Mouse (Mus musculus) urinary bladder, postnatal 25 days (tissue): ENCODE measurements around the gene Vim.
A peak's percentile ranks its signal among the peaks of the same experiment; 100 is the strongest.
"Not testable (repeated sequence)": the region's sequence is repeated elsewhere in the genome, so short reads cannot be mapped to it uniquely, and the experiment has no call there.

Source experiments
- DNase-seq: peaks from one replicate; pipeline ENCODE4 v3.0.0; 2022; ENCODE audit warnings: low spot score

Gene Vim

DNA sequence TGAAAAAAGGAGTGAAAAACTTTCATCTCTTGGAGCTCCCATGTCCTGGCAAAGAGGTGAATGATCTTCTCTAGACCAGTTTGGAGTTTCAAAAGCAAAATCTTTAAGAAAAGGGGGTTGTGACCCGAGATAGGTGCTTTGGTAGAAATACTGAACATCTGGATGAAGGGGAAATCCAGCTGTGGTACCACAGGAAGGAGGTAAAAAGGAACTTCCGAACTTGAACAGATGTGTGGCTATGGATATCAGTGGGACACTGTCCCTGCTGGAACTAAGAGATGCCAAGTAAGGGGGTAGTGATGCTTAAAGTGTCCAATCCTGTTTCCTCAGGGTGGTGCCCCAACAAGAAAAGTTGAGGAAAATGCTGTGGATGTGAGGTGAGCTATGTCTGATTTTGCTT is 3.6 kb upstream of the Vim start:
- no peak for DNase-seq

DNA sequence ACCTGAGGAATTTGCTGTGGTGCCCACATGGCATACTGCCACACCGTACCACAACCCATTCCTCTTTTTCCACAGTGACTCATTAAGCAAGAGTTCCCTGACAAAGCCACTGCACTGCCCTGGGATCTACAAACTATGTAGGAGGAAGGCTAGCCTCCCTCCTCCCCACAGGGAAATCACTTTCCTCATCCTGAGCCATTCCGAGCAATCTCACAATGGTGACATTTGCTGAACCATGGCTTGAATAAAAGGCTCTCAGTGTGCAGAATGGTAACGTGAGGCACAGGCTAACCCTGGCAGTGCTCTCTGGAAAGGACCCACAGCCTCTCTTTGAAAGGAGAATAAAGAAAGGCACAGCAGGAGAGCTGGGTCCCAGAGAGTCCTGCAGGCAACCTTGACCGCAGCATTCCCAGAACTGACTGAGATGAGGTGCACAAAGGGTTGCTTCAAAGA is 1.6 kb upstream of the Vim start:
- DNase-seq: no peak

DNA sequence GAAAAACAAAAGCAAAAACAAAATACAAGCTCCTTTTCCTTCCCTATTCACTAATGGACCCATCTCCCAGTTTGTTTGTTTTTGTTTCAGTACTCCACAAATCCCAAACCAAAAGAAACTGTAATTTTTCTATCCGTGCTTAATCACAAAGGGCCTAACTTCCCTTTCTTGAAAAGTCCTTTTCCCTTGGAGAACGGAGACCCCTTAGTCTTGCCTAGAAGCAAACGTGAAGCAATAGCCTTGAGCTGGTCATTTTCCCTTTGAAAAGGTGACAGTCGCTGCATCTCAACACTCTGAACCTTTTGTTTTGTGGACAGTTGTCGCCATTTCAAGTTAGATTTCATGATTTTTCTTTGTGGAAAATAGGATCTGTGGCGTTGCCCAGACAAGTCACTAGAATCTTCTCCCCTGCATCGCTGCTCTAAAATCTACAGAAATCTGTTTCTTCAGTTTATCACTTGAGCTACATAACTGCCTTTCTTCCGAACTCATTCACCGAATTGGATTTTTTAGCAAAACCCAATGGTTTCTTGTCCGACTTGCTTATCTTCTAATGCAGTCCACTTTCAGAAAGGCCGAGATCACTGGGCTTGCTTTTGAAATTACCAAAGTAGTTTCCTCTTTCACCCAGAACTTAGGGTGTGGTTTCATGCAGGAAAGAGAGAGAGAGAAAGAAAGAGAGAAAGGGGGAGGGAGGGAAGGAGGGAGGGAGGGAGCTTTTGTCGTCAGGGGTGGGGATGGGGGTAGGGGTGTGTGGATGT is 900 bp upstream of the Vim start:
- DNase-seq: no peak

DNA sequence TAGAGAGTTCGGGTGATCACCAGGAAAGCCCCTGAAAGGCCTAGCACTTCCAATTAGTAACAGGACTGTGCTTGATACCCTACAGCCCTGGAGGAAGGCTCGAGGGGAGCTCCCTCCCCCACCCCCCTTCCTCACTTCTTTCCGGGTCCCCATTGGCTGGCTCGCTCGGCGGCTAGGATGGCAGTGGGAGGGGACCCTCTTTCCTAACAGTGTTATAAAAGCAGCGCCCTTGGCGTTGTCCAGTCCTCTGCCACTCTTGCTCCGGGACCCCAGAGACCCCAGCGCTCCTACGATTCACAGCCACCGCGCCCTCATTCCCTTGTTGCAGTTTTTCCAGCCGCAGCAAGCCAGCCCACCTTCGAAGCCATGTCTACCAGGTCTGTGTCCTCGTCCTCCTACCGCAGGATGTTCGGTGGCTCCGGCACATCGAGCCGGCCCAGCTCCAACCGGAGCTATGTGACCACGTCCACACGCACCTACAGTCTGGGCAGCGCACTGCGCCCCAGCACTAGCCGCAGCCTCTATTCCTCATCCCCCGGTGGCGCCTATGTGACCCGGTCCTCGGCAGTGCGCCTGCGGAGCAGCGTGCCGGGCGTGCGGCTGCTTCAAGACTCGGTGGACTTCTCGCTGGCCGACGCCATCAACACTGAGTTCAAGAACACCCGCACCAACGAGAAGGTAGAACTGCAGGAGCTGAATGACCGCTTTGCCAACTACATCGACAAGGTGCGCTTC is 506 bp downstream of the Vim start:
- peak; percentile 59 for DNase-seq

DNA sequence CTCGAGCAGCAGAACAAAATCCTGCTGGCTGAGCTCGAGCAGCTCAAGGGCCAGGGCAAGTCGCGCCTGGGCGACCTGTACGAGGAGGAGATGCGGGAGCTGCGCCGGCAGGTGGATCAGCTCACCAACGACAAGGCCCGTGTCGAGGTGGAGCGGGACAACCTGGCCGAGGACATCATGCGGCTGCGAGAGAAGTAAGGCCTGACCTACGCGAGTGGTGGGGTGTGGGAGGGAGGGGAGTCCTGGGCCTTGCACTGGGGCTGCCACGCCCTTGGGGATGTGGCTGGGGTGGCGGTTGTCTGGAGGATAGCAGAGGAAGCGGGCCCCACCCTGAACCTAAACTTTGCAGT is 1.0 kb downstream of the Vim start:
- peak; percentile 19 for DNase-seq

DNA sequence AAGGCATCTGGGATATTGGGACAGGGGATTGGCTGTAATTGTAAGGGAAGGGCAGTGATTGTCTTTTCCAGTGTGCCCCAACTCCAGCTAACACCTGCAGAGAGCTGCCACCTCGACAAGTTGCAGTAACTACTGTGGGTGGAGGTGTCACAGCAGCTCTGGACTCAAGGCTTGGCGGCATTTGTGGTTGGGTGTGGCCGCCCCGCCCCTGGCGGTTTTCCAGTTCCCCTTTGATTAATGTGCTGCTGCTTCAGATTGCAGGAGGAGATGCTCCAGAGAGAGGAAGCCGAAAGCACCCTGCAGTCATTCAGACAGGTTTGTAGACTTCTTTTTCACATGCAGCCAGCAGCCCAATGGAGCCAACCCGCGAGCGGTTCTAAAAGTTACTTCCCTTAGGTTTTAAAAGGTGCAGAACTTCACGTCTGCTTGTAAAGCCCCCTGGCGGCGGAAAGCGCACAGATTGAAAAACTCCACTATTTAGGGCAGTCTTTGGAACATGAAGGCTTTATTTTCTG is 1.6 kb downstream of the Vim start:
- peak; percentile 65 for DNase-seq

DNA sequence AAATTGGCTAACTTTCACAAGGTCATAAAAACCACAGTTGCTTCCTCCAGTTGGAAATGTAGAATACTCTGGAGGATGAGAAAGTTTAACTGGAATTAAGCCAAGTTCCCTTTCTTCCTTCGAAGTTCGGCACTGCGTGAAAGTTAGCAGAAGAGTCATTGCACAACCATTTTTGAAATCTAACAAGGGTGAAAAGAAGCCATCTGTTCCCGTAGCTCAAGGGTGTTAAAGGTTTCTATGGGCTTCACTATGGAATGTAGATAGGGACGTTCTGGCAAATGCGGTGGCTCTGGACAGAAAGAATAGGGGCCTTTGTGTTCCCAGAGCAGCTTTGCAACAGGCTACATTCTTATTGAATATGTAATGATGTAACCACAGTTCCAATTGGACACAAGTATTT is 2.2 kb downstream of the Vim start:
- DNase-seq: no peak

DNA sequence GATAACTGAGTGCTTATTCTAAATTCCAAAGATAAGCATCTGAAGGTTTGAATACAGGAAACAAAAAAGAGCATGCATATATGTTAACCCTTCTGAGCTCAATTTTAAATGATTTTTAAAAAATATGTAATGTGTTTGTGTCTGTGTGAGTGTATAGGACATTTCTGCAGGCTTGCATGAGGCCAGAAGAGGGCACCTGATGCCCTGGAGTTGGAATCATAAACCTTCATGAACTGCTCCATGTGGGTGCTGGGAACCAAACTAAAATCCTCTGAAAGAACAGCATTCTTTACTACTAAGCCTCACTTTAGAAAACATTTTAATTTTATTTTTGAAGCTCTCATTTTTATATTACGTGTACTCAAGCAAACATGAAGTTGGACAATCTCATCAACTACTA is 3.7 kb downstream of the Vim start:
- DNase-seq: no peak

DNA sequence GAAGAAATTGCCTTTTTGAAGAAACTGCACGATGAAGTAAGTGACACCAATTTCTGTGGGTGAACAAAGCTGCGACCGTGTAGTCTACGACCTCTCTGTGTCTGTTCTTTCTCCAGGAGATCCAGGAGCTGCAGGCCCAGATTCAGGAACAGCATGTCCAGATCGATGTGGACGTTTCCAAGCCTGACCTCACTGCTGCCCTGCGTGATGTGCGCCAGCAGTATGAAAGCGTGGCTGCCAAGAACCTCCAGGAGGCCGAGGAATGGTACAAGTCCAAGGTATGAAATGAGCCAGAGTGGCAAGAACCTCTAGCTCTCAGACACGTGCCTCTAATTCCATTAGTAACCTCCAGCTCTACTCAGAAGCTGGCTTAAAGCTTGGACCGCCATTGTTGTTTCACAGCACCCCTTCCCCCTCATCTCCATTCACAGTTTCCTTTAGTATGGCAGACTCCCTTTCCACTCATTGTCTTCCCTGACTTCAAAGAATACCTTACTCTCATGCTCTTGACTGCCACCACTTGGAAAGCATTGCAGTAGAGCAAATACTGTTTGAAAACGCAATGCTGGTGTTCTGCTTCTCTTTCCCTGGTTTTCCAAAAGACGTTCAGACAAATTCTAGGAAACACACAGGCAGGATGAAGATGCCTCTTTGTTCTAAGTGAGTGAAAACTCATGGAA is 4.9 kb downstream of the Vim start:
- DNase-seq: no peak

DNA sequence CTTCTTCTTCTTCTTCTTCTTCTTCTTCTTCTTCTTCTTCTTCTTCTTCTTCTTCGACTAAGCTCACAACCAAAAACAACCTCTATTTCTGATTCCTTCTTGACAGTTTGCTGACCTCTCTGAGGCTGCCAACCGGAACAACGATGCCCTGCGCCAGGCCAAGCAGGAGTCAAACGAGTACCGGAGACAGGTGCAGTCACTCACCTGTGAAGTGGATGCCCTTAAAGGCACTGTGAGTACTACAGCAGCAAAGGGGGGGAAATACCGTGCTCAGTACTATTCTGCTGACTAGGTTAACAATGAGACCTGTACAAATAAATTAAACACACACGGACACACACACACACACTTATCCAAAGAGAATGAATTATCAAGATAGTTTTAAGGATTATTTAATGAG is 5.6 kb downstream of the Vim start:
- DNase-seq: no peak

DNA sequence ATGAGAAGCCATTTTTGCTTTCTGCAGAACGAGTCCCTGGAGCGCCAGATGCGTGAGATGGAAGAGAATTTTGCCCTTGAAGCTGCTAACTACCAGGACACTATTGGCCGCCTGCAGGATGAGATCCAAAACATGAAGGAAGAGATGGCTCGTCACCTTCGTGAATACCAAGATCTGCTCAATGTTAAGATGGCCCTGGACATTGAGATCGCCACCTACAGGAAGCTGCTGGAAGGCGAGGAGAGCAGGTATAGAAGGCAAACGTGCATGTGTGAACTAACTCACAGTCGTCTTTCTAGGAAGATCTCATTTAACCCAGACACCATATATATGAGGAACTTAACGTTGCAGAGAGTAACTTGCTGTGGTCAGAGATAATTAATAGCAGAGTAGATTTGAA is 6.3 kb downstream of the Vim start:
- no peak for DNase-seq

DNA sequence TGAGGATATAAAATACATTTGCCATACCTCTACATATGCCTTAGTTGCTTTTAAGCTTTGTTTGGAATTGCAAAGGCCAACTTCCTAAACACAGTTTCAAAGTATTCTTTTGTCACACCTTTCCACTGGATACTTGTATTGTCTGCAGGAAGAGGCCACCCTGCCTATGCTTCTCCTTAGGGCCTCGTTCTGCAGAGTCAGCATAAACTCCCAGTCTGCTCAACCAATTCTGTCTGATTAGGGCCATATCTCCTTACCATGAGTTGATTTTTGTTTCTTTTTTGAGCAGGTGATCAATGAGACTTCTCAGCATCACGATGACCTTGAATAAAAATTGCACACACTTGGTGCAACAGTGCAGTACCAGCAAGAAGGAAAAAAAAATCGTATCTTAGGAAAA is 8.5 kb downstream of the Vim start:
- DNase-seq: no peak

DNA sequence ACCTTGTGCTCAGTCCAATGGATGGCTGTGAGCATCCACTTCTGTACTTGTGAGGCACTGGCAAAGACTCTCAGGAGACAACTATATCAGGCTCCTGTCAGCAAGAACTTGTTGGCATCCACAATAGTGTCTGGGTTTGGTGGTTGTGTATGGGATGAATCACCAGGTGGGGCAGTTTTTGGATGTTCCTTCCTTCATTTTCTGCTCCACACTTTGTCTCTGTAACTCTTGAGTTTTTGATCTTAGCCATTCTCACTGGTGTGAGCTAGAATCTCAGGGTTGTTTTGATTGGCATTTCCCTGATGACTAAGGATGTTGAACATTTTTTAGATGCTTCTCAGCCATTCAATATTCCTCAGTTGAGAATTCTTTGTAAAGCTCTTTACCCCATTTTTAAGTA is 10.0 kb downstream of the Vim start:
- not testable (repeated sequence) for DNase-seq

DNA sequence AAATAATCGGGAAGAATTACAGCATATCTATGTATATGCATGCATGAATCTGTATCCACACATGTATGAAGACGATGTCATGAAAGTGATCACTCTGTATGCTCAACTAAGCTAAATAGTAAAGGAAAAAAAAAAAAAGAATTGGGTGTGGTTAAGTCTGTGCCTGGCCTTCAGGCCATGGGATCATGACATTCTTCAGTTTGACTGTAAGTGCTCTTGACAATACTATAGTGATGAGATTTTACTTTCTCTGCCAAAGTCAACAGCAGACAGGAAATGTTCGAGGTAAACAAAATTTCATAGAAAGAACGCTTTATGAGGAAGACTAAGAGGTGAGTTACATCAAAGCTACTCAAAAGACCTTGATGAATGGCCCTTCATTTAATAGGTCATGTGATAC is 19.6 kb downstream of the Vim start:
- no peak for DNase-seq

DNA sequence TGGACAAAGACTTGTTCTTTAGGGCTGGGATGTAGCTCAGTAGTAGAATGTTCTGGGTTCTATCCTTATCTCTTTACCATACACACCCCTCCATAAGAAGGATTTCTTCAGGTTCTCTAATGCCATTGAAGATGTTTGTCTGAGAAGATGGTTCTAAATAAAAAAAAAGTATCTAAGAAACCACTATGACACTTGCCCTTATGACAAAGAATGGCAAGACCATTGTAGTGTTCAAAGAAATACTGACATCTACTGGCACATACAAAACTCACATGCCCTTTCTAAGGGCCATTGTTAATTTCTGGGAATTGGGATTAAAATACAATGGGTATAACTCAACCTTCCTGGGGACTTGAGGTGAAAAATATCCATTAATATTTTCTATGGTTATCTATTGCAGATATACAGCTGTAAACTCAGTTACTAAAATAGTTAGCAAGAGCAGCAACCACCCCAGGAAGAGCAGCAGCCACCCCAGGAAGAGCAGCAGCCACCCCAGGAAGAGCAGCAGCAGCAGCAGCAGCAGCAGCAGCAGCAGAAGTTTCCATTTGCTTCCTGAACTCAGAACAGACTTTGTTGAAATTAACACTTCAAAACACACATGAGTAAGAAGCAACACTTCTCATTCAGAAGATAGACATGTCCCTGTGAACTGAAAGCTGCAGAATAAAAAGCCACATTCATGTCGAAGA is 23.4 kb downstream of the Vim start:
- DNase-seq: no peak

DNA sequence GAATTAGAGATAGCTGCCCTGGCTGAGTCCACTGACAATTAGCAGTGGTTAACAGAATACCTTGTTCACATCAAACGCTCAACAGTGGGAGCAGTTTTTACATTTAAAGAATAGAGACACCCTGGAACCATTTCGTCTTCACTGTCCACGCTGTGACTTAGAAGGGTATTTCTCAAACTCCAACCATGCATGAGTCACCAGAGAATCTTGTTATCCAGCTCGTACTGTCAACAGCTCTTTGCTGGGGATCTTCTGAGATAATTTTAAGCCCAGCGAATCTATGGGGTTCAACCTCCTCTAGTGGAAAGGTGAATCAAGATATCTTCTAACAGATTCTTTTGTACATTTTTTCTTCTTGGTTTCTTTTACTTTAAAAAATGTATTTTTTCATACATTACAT is 24.4 kb downstream of the Vim start:
- no peak for DNase-seq

DNA sequence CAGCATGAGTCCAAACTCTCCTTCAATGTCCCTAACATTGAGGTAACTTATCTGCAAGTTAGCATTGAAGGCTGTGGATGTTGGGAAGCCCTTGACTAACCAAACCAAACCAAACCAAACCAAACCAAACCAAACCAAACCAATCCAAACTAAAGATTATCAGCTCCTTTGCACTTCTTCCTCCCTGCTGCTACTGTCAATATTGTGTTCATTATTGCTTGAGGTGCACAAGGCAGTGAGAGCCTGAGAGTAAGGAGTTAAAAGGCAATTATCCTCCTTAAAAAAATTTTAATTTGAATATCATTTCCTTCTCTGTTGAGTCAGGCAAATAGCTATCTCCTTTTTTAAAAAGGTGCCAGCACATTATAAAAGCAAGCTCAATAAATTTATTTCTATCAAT is 29.4 kb downstream of the Vim start:
- no peak for DNase-seq

DNA sequence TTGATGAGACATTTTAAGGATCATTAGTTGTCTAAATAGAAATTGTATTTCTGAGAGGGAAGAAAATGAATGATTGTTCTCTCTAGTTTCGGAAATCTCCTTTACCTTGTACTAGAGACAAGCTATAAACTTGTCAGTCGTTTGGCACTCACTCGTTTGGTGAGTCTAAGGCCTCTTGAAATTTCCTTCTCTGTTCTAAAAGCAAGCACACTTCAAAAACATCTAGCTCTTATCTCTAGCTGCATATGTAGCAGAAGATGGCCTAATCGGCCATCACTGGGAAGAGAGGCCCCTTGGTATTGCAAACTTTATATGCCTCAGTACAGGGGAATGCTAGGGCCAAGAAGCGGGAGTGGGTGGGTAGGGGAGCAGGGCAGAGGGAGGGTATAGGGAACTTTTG is 29.9 kb downstream of the Vim start:
- DNase-seq: not testable (repeated sequence)

DNA sequence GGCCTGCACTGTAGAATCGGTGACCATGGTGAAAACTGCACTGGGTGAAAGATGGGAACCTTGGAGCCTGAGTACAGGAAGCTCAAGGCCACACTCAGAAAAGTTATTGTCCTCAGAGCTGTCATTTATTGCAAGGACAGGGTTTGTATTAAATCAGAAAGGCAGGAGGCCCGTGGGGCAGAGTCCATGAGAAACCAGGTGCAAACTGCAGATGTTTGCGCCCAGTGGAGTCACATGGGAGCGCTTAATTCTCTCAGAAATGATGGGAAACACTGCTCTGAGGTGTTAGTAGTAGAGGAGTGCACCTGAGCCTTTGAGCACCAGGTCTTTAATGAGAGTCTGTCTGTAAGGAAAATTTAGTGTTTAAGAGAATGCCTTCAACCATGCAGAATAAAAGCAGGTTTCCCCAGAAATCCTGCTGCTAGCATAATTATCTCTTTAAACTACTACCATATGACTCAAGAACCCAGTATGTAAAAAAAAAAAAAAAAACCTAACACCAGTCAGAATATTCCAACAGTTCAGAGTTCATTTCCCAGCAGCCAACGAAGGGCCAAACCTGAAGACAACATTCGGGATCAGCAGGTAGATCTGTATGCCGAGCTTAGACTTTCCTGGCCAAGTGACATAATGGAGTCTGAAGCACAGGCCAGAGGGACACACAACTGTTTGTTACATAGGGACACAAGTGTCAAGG is 56.6 kb downstream of the Vim start:
- DNase-seq: no peak
